Mouse (Mus musculus): ENCODE data around the gene Slc37a1. TPM values are rescaled to one million over a fixed set of nuclear protein-coding genes. Genes with fewer than 3 reads are reported as not detected.

Slc37a1 gene
- polyA plus RNA-seq, 1 experiment from 2014 or later, result 4.8 TPM

- H3K36me3 ChIP-seq, result no peaks in the 10 kb centered on the region
- H3K9me3 ChIP-seq, result no peaks in the 10 kb centered on the region
- H3K4me3 ChIP-seq, result no peak overlapping the region
- no peak overlapping the region for H3K27ac ChIP-seq
- H3K27me3 ChIP-seq (ENCODE audit: insufficient read depth, poor library complexity, severe bottlenecking), result no peaks in the 10 kb centered on the region; the same call in 1 of the 2 replicates
- 84% methylated on average over 2 of the region's 2 CpGs for WGBS
- no peak for DNase-seq (ENCODE audit: low spot score)
- no peaks in the 10 kb centered on the region for H3K4me1 ChIP-seq
Measured at GRCm38 (mm10) chr17:31285867-31286266, 725 bp upstream of the Slc37a1 start.

- DNase-seq (ENCODE audit: low spot score), result no peak
- Histone ChIP-seq H3K4me3 (no peak overlapping the region), H3K9me3 (no peaks in the 10 kb centered on the region), H3K27ac (no peak overlapping the region), H3K27me3 (ENCODE audit: insufficient read depth, poor library complexity, severe bottlenecking) (no peaks in the 10 kb centered on the region; the same call in 1 of the 2 replicates), H3K4me1 (no peaks in the 10 kb centered on the region), H3K36me3 (no peaks in the 10 kb centered on the region)
- 82% methylated on average over 3 of the region's 3 CpGs for WGBS
Measured at GRCm38 (mm10) chr17:31287216-31287615, 624 bp downstream of the Slc37a1 start.

- H3K27me3 ChIP-seq (ENCODE audit: insufficient read depth, poor library complexity, severe bottlenecking), result no peaks in the 10 kb centered on the region; the same call in 1 of the 2 replicates
- H3K9me3 ChIP-seq, result no peaks in the 10 kb centered on the region
- no peak for DNase-seq (ENCODE audit: low spot score)
- WGBS, result 53% methylated on average over 7 of the region's 7 CpGs
- no peak overlapping the region for H3K27ac ChIP-seq
- H3K4me3 ChIP-seq, result no peak overlapping the region
- no peaks in the 10 kb centered on the region for H3K36me3 ChIP-seq
- H3K4me1 ChIP-seq, result no peaks in the 10 kb centered on the region
Measured at GRCm38 (mm10) chr17:31288999-31289726, 2.6 kb downstream of the Slc37a1 start.

- Histone ChIP-seq H3K4me1 (peaks cover 4% of the 10 kb centered on the region; the same call in 1 of the 2 replicates), H3K27me3 (ENCODE audit: insufficient read depth, poor library complexity, severe bottlenecking) (peaks cover 7% of the 10 kb centered on the region; the same call in 1 of the 2 replicates), H3K9me3 (no peaks in the 10 kb centered on the region), H3K4me3 (no peak overlapping the region), H3K36me3 (no peaks in the 10 kb centered on the region), H3K27ac (no peak overlapping the region)
- DNase-seq (ENCODE audit: low spot score), result no peak
Measured at GRCm38 (mm10) chr17:31290311-31290710, 3.7 kb downstream of the Slc37a1 start.

- peaks cover 12% of the 10 kb centered on the region for H3K27me3 ChIP-seq (ENCODE audit: insufficient read depth, poor library complexity, severe bottlenecking)
- H3K9me3 ChIP-seq, result no peaks in the 10 kb centered on the region
- no peak for DNase-seq (ENCODE audit: low spot score)
- H3K27ac ChIP-seq, result no peak overlapping the region
- no peak overlapping the region for H3K4me3 ChIP-seq
- 65% methylated on average over 6 of the region's 6 CpGs for whole genome bisulfite sequencing
- peaks cover 10% of the 10 kb centered on the region for H3K4me1 ChIP-seq
- H3K36me3 ChIP-seq, result no peaks in the 10 kb centered on the region
Measured at GRCm38 (mm10) chr17:31290859-31291258, 4.3 kb downstream of the Slc37a1 start.

- Histone ChIP-seq H3K27me3 (ENCODE audit: insufficient read depth, poor library complexity, severe bottlenecking) (peaks cover 29% of the 10 kb centered on the region), H3K36me3 (no peaks in the 10 kb centered on the region), H3K27ac (0 out of 2 replicates have a peak overlapping the region, but pooled peaks have one; percentile 79), H3K4me3 (no peak overlapping the region), H3K9me3 (no peaks in the 10 kb centered on the region), H3K4me1 (peaks cover 36% of the 10 kb centered on the region)
- DNase-seq (ENCODE audit: low spot score), result no peak
- WGBS, result 76% methylated on average over 15 of the region's 15 CpGs
Measured at GRCm38 (mm10) chr17:31294363-31295214, 8.0 kb downstream of the Slc37a1 start.

GRCm38 (mm10) chr17:31295215-31295891 lies 8.8 kb downstream of the Slc37a1 start:
- peak overlapping the region; percentile 74 for H3K4me3 ChIP-seq
- peaks cover 36% of the 10 kb centered on the region for H3K4me1 ChIP-seq
- no peak for DNase-seq (ENCODE audit: low spot score)
- H3K36me3 ChIP-seq, result no peaks in the 10 kb centered on the region
- H3K27me3 ChIP-seq (ENCODE audit: insufficient read depth, poor library complexity, severe bottlenecking), result peaks cover 29% of the 10 kb centered on the region
- H3K9me3 ChIP-seq, result no peaks in the 10 kb centered on the region
- H3K27ac ChIP-seq, result peak overlapping the region; percentile 79; the same call in 1 of the 2 replicates
- 19% methylated on average over 25 of the region's 25 CpGs for WGBS

GRCm38 (mm10) chr17:31295892-31296781 lies 9.5 kb downstream of the Slc37a1 start:
- Histone ChIP-seq H3K4me1 (peaks cover 36% of the 10 kb centered on the region), H3K27ac (peak overlapping the region; percentile 79), H3K4me3 (peak overlapping the region; percentile 74), H3K27me3 (ENCODE audit: insufficient read depth, poor library complexity, severe bottlenecking) (peaks cover 29% of the 10 kb centered on the region), H3K9me3 (no peaks in the 10 kb centered on the region), H3K36me3 (no peaks in the 10 kb centered on the region)
- peak; percentile 88 for DNase-seq (ENCODE audit: low spot score)
- under 1% methylated on average over 68 of the region's 68 CpGs for WGBS

- 21% methylated on average over 7 of the region's 7 CpGs for WGBS
- Histone ChIP-seq H3K4me3 (0 out of 2 replicates have a peak overlapping the region, but pooled peaks have one; percentile 74), H3K27me3 (ENCODE audit: insufficient read depth, poor library complexity, severe bottlenecking) (peaks cover 29% of the 10 kb centered on the region), H3K4me1 (peaks cover 36% of the 10 kb centered on the region), H3K27ac (no peak overlapping the region), H3K36me3 (no peaks in the 10 kb centered on the region), H3K9me3 (no peaks in the 10 kb centered on the region)
- DNase-seq (ENCODE audit: low spot score), result no peak
Measured at GRCm38 (mm10) chr17:31297521-31297939, 10.9 kb downstream of the Slc37a1 start.

GRCm38 (mm10) chr17:31298419-31299209 lies 12.0 kb downstream of the Slc37a1 start:
- 75% methylated on average over 6 of the region's 6 CpGs for WGBS
- Histone ChIP-seq H3K4me3 (no peak overlapping the region), H3K36me3 (no peaks in the 10 kb centered on the region), H3K27ac (no peak overlapping the region), H3K4me1 (peaks cover 36% of the 10 kb centered on the region), H3K27me3 (ENCODE audit: insufficient read depth, poor library complexity, severe bottlenecking) (peaks cover 29% of the 10 kb centered on the region), H3K9me3 (no peaks in the 10 kb centered on the region)
- DNase-seq (ENCODE audit: low spot score), result no peak

GRCm38 (mm10) chr17:31299981-31300380 lies 13.4 kb downstream of the Slc37a1 start:
- Histone ChIP-seq H3K4me3 (no peak overlapping the region), H3K9me3 (no peaks in the 10 kb centered on the region), H3K27me3 (ENCODE audit: insufficient read depth, poor library complexity, severe bottlenecking) (peaks cover 26% of the 10 kb centered on the region), H3K36me3 (no peaks in the 10 kb centered on the region), H3K27ac (no peak overlapping the region), H3K4me1 (peaks cover 46% of the 10 kb centered on the region)
- no peak for DNase-seq (ENCODE audit: low spot score)
- 76% methylated on average over 4 of the region's 4 CpGs for WGBS
